Mouse (Mus musculus) heart, adult 2 months (tissue): ENCODE results near the gene Rasip1.

ENCODE experiments used
- CTCF ChIP-seq: fragments of 200-600 bp; IDR thresholded peaks from 2 replicates; pipeline ENCODE4 v1.8.1; 2022; ENCODE audit warnings: antibody characterized with exemption, mild to moderate bottlenecking, moderate library complexity
- POLR2A ChIP-seq: fragments of 200-500 bp; IDR thresholded peaks from 2 replicates; pipeline ENCODE4 v1.6.1; 2011; ENCODE audit warnings: mild to moderate bottlenecking, low read depth, low read length, control low read depth; ENCODE audit not compliant: insufficient read depth

DNA sequence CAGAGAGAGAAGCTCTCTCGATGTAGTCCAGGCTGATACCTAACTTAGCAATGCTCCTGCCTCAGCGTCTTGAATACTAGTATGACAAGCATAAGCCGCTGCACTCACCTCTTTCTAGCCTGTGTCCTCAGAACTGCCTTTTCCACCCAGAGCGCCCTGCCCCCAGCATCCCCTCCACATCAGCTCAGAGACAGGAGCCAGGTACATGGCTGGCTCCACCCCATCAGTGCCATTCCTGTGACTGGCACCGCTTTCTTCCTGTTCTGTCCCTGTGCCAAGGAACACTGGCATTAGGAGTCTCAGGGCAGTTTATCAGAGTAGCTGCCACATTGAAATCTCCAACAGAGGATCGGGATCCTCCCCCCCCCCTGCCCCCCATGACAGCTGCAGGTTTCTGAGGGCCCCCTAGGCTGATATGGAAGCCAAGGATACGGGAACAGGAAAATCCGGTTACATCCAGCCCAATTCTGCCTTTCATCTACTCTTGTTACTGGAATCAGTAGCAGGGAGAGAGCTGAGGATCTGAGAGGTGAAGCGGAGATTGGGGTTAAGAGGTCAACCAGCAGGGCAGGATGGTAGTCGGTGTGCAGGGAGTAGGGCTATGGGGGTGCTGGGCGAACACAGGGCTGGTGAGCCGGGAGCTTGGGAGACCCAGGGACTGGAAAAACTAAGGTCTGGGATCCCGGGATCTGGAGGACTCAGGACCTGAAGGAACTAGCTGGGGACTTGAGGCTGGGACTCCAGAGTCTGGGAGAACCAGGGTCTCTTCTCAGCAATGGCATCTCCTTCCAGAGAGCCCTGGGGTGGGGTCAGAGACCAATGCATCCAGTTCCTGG, 38.2 kb downstream of the Rasip1 start:
- no peak for TF ChIP-seq CTCF
- TF ChIP-seq POLR2A = no peak
